Mouse (Mus musculus) E14TG2a.4 (cell line): Measurements from ENCODE around the gene C77080.

Source experiments
- CTCF ChIP-seq: conservative IDR thresholded peaks from 2 replicates; pipeline ENCODE4 v1.5.1; 2014; ENCODE audit warnings: low read length
- NANOG ChIP-seq: IDR thresholded peaks from 2 replicates; pipeline ENCODE4 v1.6.1; 2014; ENCODE audit warnings: borderline replicate concordance, low read length, mixed read lengths
- POU5F1 ChIP-seq: IDR thresholded peaks from 2 replicates; pipeline ENCODE4 v1.6.1; 2014; ENCODE audit warnings: low read length, borderline replicate concordance

- TF ChIP-seq CTCF (no peak), POU5F1 (no peak), NANOG (no peak)
Measured at GRCm38 (mm10) chr4:129282786-129283185, 21.6 kb upstream of the C77080 start.
